ENCODE assay signal across 7 mouse cellular contexts in genomic region chr7:126986319-126986718, GRCm38 (mm10). TPM values are rescaled to one million over a fixed set of nuclear protein-coding genes. Genes with fewer than 3 reads are reported as not detected.
DNase-seq lines count a peak whose midpoint lies in the region.

No protein-coding gene starts in this region.

- DNase-seq in layer of hippocampus, postnatal 14 days (ENCODE audit: low spot score in 2 of 2) = peak; percentile 26 to 43
- DNase-seq in layer of hippocampus, adult 8-10 months (ENCODE audit: low spot score in 2 of 2) = no peak
- DNase-seq in ZHBTc4 (ENCODE audit: low read depth, low spot score) = peak; percentile 53
- peak; percentile 81 to 87 for DNase-seq in cerebellum, postnatal 36 days
- DNase-seq in kidney, adult 9 months = peak; percentile 75
- peak; percentile 32 for DNase-seq in lung, postnatal 25 days (ENCODE audit: low spot score)
- DNase-seq in thymus, postnatal 36 days = peak; percentile 59

RNA-seq across cellular contexts. Expression of gene Cdiptos, which starts 10.4 kb away (rescaled TPM):
- under 1 TPM; 0.30 to 0.79 TPM for total RNA-seq in layer of hippocampus, postnatal 14 days (2021)
- total RNA-seq in layer of hippocampus, adult 8-10 months (2022) = 1 to 10 TPM in 1 of 4 experiments, not detected in 3; 1.0 TPM

RNA-seq across cellular contexts. Expression of gene Cdipt, which starts 10.6 kb away (rescaled TPM):
- 100 to 1,000 TPM; 159 to 165 TPM for total RNA-seq in layer of hippocampus, postnatal 14 days (2021)
- total RNA-seq in layer of hippocampus, adult 8-10 months (2022) = 100 to 1,000 TPM; 138 to 156 (median 152) TPM

RNA-seq across cellular contexts. Expression of gene Mvp, which starts 28.1 kb away (rescaled TPM):
- total RNA-seq in layer of hippocampus, postnatal 14 days (2021) = 1 to 10 TPM; 5.8 to 6.3 TPM
- 10 to 100 TPM; 10.5 to 17.2 (median 14.1) TPM for total RNA-seq in layer of hippocampus, adult 8-10 months (2022)

RNA-seq across cellular contexts. Expression of gene Pagr1b, which starts 30.0 kb away (rescaled TPM):
- 1 to 10 TPM in 1 of 2 experiments, not detected in 1; 2.0 TPM for total RNA-seq in layer of hippocampus, postnatal 14 days (2021)
- not detected for total RNA-seq in layer of hippocampus, adult 8-10 months (2022)

RNA-seq across cellular contexts. Expression of gene Pagr1a, which starts 30.8 kb away (rescaled TPM):
- total RNA-seq in layer of hippocampus, postnatal 14 days (2021) = 10 to 100 TPM; 21.2 to 27.3 TPM
- 10 to 100 TPM; 18.9 to 59.7 (median 27.8) TPM for total RNA-seq in layer of hippocampus, adult 8-10 months (2022)

Comparison
In these comparisons a context has a peak if more than half of its experiments do, and no peak if none do; other contexts are left out.
1. DNase-seq: peak in layer of hippocampus, postnatal 14 days (2 of 2), ZHBTc4 (single experiment), cerebellum, postnatal 36 days (2 of 2), kidney, adult 9 months (single experiment), lung, postnatal 25 days (single experiment) and thymus, postnatal 36 days (2 of 2); none in layer of hippocampus, adult 8-10 months (0 of 2).